In genomic region chr16:10503058-10503457, GRCm38 (mm10) we compare ENCODE assay signal across 17 mouse cellular contexts.
"Had no signal": no experiment of that assay in that cellular context is flagged by ENCODE, and none has a peak within 500 bp of the region (broad histone marks: within the 10 kb centered on the region; RNA-seq: fewer than 3 reads in every experiment).

No protein-coding gene starts in this region.

- H3K4me2 ChIP-seq: lung, embryonic 14.5 days; midbrain, embryonic 12.5 days; neural tube, embryonic 13.5 days; neural tube, embryonic 15.5 days had no signal

- H3K4me3 ChIP-seq: midbrain, embryonic 10.5 days; midbrain, embryonic 12.5 days; myocyte; neural tube, embryonic 13.5 days; neural tube, embryonic 15.5 days had no signal

- ATAC-seq: midbrain, embryonic 16.5 days had no signal

- H3K27me3 ChIP-seq: midbrain, embryonic 12.5 days; neural tube, embryonic 13.5 days had no signal

- H3K9ac ChIP-seq: lung, embryonic 14.5 days; midbrain, embryonic 12.5 days; neural tube, embryonic 13.5 days; neural tube, embryonic 15.5 days had no signal

- H3K27ac ChIP-seq: midbrain, embryonic 10.5 days; midbrain, embryonic 12.5 days; neural tube, embryonic 13.5 days; neural tube, embryonic 15.5 days had no signal

- H3K9me3 ChIP-seq: midbrain, embryonic 10.5 days; midbrain, embryonic 12.5 days; neural tube, embryonic 13.5 days; neural tube, embryonic 15.5 days had no signal

- DNase-seq: lung, adult 18-20 months; lung, embryonic 14.5 days; lung, postnatal 10 days; lung, postnatal 4 days; midbrain, embryonic 14.5 days; retina, postnatal 1 day; right cerebral cortex, adult 18-20 months; right cerebral cortex, postnatal 25 days; thymus, adult 18-20 months; thymus, postnatal 14 days; thymus, postnatal 36 days had no signal

- H3K4me1 ChIP-seq: midbrain, embryonic 10.5 days; midbrain, embryonic 12.5 days; neural tube, embryonic 13.5 days; neural tube, embryonic 15.5 days had no signal

- H3K36me3 ChIP-seq: midbrain, embryonic 10.5 days; midbrain, embryonic 12.5 days; neural tube, embryonic 13.5 days; neural tube, embryonic 15.5 days had no signal
